Mouse (Mus musculus) embryonic facial prominence, embryonic 14.5 days (tissue): ENCODE measurements at regions not wholly inside any gene's neighbourhood (a gene's known extent, or its start where the extent isn't known, plus 50 kb on each side); places are given as distances from the start of the nearest gene placed in this dataset.
A peak's percentile ranks its signal among the peaks of the same experiment; 100 is the strongest.

Experiments used
- ATAC-seq: fragments of 200-750 bp; cut with Nextera tagmentation; 2 replicates; pipeline ENCODE4 v1.8.0; 2017; ENCODE audit warnings: low read depth, moderate number of reproducible peaks, moderate TSS enrichment
- DNase-seq: peaks from one replicate; pipeline ENCODE4 v3.0.0-alpha.2; 2015; ENCODE audit warnings: low spot score
- H3K27ac ChIP-seq: fragments of 300-500 bp; sonication (generic); replicated peaks from 2 replicates; pipeline ENCODE4 v1.5.1; 2014; ENCODE audit warnings: low read depth, mild to moderate bottlenecking, low read length, moderate library complexity
- H3K27me3 ChIP-seq: fragments of 300-500 bp; sonication (generic); replicated peaks from 2 replicates; pipeline ENCODE4 v1.6.1; 2014; ENCODE audit warnings: low read length; ENCODE audit not compliant: control insufficient read depth, insufficient read depth
- H3K36me3 ChIP-seq: fragments of 300-500 bp; sonication (generic); 2 replicates; pipeline ENCODE4 v1.6.1; 2014; ENCODE audit warnings: low read length, mixed read lengths; ENCODE audit not compliant: control insufficient read depth, insufficient read depth
- H3K4me1 ChIP-seq: fragments of 300-500 bp; sonication (generic); 2 replicates; pipeline ENCODE4 v1.6.1; 2014; ENCODE audit warnings: antibody characterized with exemption, low read length; ENCODE audit not compliant: control insufficient read depth, insufficient read depth
- H3K4me2 ChIP-seq: fragments of 300-500 bp; sonication (generic); 2 replicates; pipeline ENCODE4 v1.6.1; 2014; ENCODE audit warnings: low read depth, mild to moderate bottlenecking, low read length, moderate library complexity, mixed read lengths
- H3K4me3 ChIP-seq: fragments of 300-500 bp; sonication (generic); 2 replicates; pipeline ENCODE4 v1.5.1; 2014; ENCODE audit warnings: low read depth, mild to moderate bottlenecking, low read length
- H3K9ac ChIP-seq: fragments of 300-500 bp; sonication (generic); 2 replicates; pipeline ENCODE4 v1.6.1; 2014; ENCODE audit warnings: low read depth, mild to moderate bottlenecking, low read length, moderate library complexity, mixed read lengths
- H3K9me3 ChIP-seq: fragments of 300-500 bp; sonication (generic); 2 replicates; pipeline ENCODE4 v1.6.1; 2016; ENCODE audit warnings: low read length; ENCODE audit not compliant: control insufficient read depth
- WGBS: fragments of 180-500 bp; shearing (Covaris S2); extraction: QIAGEN DNeasy Blood & Tissue Kit; methylation state at CpG from one replicate; pipeline ENCODE4 v1.1.7; 2014; 5-methylcytosine and 5-hydroxymethylcytosine counted together

DNA sequence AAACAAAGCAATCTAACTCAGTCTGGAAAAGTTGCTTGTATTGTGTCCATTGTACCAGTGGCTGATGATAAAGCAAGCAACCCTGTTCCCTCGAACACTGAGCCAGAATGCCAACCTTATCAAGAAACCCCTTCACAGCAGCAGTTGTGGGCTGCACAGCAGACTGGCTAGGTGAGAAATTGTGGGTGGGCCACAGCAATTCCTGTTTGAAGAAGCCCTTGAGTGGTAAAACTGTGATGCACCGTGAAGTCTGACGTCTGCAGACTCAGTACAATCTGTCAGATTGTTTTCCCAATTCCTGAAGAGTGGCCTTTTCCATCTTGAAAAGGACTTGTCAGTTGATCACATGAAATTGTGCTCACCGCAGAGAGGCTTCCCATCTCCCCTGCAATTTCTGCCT lies 483.7 kb upstream of the Nrg3 start:
- WGBS, result 44% methylated on average over 4 of the region's 4 CpGs
- no peaks in the 10 kb centered on the region for H3K27me3 ChIP-seq
- no peaks in the 10 kb centered on the region for H3K9me3 ChIP-seq
- no peak overlapping the region for H3K9ac ChIP-seq
- ATAC-seq, result no peak
- H3K4me1 ChIP-seq, result no peaks in the 10 kb centered on the region
- no peak for DNase-seq
- no peak overlapping the region for H3K27ac ChIP-seq
- no peaks in the 10 kb centered on the region for H3K36me3 ChIP-seq
- H3K4me3 ChIP-seq, result no peak overlapping the region
- no peak overlapping the region for H3K4me2 ChIP-seq

GRCm38 (mm10) chr14:39944708-39945107 lies 471.8 kb upstream of the Nrg3 start:
- 70% methylated on average over 1 of the region's 1 CpGs for WGBS
- DNase-seq, result peak; percentile 65

More at GRCm38 (mm10) chr14:39944708-39945107, 471.8 kb upstream of the Nrg3 start:
- no peaks in the 10 kb centered on the region for H3K9me3 ChIP-seq
- peak; percentile 65; the same call in 1 of the 2 replicates for ATAC-seq
- H3K9ac ChIP-seq, result no peak overlapping the region
- no peaks in the 10 kb centered on the region for H3K36me3 ChIP-seq
- H3K27me3 ChIP-seq, result no peaks in the 10 kb centered on the region
- no peak overlapping the region for H3K4me2 ChIP-seq
- no peak overlapping the region for H3K27ac ChIP-seq
- no peak overlapping the region for H3K4me3 ChIP-seq
- H3K4me1 ChIP-seq, result no peaks in the 10 kb centered on the region
